Mouse (Mus musculus) left cerebral cortex, postnatal 4 days (tissue): ENCODE results near the gene Dohh. TPM values are rescaled to one million over a fixed set of nuclear protein-coding genes. Genes with fewer than 3 reads are reported as not detected.

Experiments used
- DNase-seq: peaks from one replicate; pipeline ENCODE4 v3.0.0-alpha.2; 2022
- intact Hi-C: fragments of 180-260 bp; cut with DNase I; formaldehyde crosslinking; loops from one replicate; pipeline ENCODE4 v1.15.1; 2025
- total RNA-seq, 2 experiments: library from RNA; stranded (reverse); gene quantifications; 2 replicates each; pipeline ENCODE4 v1.2.3; 2021

Dohh gene
- total RNA-seq, 2 experiments from 2014 or later: 58.8 to 61.5 TPM

DNA sequence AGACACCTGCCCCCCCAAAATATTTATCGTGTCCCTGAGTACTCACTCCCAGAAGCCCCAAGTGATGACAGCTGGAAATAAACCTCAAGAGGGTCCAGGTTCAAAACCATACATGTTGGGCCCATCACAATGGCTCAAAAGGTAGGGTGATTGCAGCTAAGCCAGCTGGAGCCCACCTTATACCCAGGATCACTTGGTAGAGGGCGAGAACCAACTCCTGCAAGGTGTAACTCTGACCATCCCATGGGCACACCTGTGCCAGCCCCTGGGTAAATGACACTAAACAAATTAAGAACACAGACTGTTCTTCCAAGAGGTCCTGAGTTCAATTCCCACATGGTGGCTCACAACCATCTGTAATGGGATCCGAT lies 5.1 kb upstream of the Dohh start:
- DNase-seq: no peak
- intact Hi-C loops: no loop called here

GRCm38 (mm10) chr10:81379809-81380378 lies 4.3 kb upstream of the Dohh start:
- intact Hi-C loops: no loop called here
- no peak for DNase-seq

DNA sequence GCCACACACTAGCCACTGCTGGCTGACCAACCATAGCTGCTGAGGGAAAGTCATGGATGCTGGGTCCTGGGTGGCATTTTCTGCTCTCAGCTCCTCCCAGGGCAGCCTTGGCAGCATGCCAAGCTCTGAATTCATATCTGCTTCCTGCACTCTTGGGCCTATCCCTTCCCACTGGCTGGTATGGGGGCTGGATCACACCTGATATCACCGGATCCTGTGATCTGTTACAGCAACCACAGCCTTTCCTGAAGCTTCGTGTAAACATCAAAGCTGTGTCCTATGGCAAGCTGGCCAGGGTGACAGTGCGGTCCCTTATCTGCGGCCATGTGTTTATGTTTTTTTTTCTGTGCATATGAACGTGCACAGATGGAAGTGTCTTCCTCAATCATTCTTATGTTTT lies 2.2 kb upstream of the Dohh start:
- no peak for DNase-seq
- intact Hi-C loops: no loop called here

- intact Hi-C loops: no loop called here
- DNase-seq: no peak
Measured at GRCm38 (mm10) chr10:81384605-81384982, 366 bp downstream of the Dohh start.

DNA sequence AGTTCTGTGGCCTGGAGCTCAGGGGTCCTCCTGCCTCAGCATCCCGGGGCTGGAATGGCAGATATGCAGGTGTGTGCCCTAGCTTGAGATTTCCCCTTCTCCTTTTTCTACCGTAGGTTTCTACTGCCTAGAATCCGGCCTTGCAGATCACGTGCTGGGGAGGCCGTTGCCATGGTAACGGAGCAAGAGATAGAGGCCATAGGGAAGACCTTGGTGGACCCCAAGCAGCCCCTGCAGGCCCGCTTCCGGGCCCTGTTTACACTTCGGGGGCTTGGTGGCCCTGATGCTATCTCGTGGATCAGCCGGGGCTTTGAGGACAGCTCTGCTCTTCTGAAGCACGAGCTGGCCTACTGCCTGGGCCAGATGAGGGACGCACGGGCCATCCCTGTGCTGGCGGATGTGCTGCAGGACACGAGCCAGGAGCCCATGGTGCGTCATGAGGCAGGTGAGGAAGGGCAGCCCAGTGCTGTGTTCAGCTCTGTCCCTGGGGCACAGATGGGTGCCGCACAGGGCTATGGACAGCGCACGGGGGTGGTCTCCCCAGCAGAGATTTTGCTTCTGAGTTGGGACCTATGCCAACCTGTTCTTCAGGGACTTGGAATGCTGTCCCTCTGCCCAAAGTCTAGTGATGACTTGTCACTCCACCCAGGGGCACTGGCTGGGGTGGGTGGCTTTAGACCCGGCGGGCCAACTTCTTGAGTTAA lies 1.5 kb downstream of the Dohh start:
- intact Hi-C loops: no loop called here
- DNase-seq: no peak

- intact Hi-C loops: loop anchor here (2.0 kb wide), 1 partner anchor 63 kb away; no protein-coding TSS in a partner anchor
- no peak for DNase-seq
Measured at GRCm38 (mm10) chr10:81387716-81388115, 3.5 kb downstream of the Dohh start.

DNA sequence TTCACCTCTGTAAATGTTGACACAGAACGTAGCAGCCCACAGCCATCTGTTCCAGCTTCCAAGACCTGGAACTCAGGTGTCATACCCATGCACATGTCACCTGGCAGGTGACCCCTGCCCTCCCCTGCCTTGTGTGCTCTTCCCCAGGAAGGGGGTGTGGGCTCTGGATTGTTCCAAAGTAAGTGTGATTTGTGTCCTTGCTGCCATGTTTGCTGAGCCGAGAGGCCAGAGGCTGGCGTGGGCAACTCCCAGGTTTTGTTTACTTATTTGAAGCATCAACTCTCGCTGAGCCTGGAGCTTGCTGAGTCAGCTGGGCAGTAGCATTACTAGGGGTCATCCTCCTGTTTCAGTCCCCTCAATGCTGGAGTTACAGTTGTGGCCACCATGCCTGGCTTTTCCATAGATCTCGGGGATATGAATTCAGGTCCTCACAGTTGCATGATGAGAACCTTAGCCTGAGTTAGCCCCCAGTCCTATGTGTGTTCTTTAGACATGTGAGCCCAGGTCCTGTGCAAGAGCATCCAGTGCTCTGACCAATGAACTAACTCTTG lies 4.4 kb downstream of the Dohh start, which contains the start of gene Gm48552:
Gene Gm48552, plus strand, starts transcription at position 501 of the 551 bp plus-strand sequence.
- DNase-seq: no peak
- intact Hi-C loops: loop anchor here (2.0 kb wide), 1 partner anchor 62 kb away; no protein-coding TSS in a partner anchor

DNA sequence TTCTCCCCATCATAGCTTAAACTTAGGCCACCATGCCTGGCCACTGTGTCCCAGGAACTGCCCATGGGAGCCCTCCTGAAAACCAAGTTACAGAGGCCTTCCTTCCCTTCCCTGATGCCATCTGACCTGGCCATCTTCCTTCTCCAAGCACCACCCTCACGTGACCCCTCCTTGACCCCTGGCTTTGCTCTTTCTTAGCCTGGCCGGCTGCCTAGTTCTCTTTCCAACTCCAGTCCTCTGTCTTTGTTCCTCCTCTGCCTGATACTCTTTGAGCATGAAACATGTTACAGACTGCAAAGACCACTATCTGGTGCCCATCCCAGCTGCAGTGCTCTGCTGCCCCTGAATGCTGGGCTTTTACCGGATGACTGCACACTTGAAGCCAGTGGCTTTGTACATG lies 5.1 kb downstream of the Dohh start:
- intact Hi-C loops: loop anchor here (2.0 kb wide), 1 partner anchor 61 kb away; no protein-coding TSS in a partner anchor
- no peak for DNase-seq

- intact Hi-C loops: loop anchor here (2.0 to 5.0 kb wide), 2 partner anchors 52 to 61 kb away; no protein-coding TSS in a partner anchor
- peak; percentile 82 for DNase-seq
Measured at GRCm38 (mm10) chr10:81389801-81390677, 5.8 kb downstream of the Dohh start.

GRCm38 (mm10) chr10:81390678-81390965 lies 6.4 kb downstream of the Dohh start:
- intact Hi-C loops: loop anchor here (5.0 kb wide), 1 partner anchor 52 kb away; no protein-coding TSS in a partner anchor
- no peak for DNase-seq

- intact Hi-C loops: loop anchor here (5.0 kb wide), 1 partner anchor 50 kb away; no protein-coding TSS in a partner anchor
- no peak for DNase-seq
Measured at GRCm38 (mm10) chr10:81392270-81392669, 8.0 kb downstream of the Dohh start.

DNA sequence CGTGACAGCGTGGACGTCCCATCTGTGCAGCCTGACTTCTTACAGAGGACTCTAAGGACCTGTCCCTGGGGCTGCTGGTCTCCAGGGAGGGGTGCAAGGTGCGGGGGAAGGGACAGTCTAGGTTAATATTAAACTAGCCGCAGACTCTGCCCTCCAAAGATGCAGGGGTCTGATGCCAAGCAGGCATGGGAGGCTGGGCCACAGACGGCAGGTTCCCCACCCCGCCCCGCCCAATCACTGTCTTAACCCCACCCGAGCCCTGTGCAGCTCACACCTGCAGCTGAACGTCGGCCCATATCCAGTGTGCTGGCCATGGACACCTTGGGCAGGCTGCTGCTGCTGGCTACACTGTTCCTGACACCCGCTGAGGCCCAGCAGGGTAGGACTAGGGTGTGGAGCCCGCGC lies 8.6 kb downstream of the Dohh start, which contains the start of gene Smim24:
Gene Smim24, plus strand, starts transcription at position 271 of the 405 bp plus-strand sequence.
- intact Hi-C loops: loop anchor here (5.0 kb wide), 1 partner anchor 50 kb away; no protein-coding TSS in a partner anchor
- no peak for DNase-seq

DNA sequence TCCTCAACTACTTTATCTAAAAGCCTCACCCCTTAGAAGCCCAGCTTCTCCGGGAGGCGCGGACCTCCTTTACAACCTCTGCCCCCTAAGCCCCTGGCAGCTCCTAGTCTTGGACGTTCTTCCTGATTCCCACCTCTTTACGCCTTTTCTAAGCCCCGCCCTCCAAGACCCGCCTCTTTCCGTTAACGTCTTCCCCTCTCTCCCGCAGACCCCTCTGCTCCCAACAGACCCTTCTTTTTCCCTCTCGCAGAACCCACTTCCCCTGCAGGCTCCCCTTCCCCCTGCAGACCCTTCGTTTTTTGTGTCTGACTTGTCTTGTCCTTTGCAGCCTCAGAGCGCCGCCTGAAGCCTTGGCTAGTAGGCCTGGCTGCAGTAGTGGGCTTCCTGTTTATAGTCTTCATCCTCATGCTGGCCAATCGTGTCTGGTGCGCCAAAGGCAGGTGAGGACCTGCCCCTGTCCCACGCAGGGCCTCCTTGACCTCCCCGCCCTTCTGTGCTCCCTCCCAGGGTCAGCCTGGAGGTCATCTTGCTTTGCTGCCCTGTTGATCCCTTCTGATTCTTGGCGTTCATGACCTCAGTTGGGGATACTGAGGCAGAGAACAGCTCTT lies 9.3 kb downstream of the Dohh start:
- DNase-seq: no peak
- intact Hi-C loops: loop anchor here (5.0 kb wide), 1 partner anchor 49 kb away; no protein-coding TSS in a partner anchor

DNA sequence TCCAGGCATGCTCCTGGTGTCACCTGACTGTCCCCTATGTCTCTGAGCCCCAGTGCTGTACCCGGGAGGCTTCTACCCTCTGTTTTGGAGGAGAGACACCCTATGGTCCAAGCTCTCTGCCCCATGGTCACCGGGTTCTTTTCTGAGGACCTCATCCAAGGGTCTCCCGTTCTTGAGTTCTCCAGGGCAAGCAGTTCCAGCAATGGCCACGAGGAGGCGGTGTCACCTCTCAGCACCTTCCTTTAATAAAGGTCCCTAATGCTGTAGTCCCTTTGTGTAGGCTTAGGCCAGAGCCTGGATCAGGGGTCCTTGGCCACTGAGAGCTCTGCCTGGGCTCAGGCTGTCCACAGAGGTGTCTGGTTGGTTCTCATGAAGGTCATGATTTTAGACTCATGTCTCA lies 10.9 kb downstream of the Dohh start:
- intact Hi-C loops: no loop called here
- peak; percentile 84 for DNase-seq

DNA sequence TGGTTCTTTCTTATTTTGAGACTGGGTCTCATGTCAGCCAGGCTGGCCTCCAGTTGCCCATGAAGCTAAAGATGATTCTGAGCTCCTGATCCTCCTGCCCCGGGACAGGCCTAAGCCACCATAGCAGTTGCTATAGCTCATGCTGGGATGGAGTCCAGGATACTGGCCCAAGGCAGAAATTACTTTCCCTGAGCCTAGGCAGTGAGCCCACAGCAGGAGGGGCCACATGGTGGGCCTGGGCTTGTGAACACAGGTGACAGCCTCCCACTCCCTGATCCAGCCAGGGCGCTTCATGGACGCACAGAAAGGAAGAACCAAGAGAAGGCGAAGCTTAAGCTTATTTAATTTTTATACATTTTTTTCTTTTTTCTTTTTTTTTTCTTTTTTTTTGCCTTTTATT lies 11.6 kb downstream of the Dohh start:
- intact Hi-C loops: no loop called here
- no peak for DNase-seq

GRCm38 (mm10) chr10:81396749-81397148 lies 12.5 kb downstream of the Dohh start:
- DNase-seq: no peak
- intact Hi-C loops: no loop called here

DNA sequence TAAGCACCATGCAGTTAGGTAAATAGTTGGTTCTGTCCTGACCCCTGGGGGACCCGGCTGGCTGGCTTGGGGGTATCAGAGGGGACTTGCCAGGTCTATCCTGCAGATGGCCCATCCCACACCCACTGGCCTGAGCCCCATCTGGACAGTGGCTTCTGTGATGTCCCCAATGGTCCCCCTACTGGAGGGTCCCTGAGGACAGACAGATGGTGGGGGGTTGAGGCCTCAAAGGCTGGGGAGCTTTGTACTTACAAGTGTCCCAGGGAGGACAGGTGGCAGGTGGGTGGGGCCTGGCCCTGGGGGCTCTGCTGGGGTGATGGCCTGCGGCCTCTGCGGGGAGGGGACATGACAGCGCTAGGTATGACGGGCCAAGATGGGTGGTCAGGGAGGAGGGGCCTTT lies 15.1 kb downstream of the Dohh start:
- DNase-seq: peak; percentile 54
- intact Hi-C loops: no loop called here

DNA sequence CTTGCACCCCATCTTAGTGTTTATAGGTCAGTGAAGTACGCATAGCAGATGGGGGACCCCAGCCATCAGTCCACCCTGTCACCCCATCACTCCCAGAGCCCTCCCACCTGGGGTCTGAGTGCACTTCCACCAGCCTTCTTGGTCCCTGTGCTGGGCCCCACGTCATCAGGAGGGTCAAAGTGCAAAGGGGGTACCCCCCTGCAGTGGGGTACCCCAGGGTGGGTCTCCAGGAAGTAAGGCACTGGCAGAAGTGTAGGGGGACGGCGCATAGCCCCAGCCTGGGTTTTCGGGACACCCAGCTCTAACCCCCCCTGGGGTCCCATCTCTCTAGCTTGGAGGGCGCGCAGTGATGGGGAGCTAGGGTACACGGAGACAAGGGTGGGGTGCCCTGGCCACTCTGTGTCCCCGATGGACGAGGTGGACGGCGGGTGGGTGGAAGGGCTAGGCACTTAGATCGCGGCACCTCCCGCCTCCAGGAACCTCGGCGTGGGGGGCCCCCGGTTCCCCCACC lies 15.6 kb downstream of the Dohh start:
- no peak for DNase-seq
- intact Hi-C loops: no loop called here

GRCm38 (mm10) chr10:81400371-81401204 lies 16.4 kb downstream of the Dohh start:
- intact Hi-C loops: no loop called here

DNA sequence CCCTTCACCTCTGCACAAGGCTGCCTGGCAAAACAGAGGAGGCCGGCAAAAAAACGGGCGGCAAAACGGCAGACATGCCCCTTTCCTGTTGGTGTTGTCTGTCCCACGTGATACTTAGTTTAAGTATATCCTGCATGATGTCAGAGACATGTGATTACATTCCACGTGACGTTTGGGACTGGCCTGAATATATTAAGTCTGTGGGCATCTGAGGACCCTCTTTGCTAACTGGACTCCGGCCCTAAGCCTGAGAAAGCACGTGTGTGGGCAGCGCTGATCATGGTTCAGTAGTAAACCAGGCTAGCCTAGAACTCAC lies 16.9 kb downstream of the Dohh start:
- DNase-seq: no peak
- intact Hi-C loops: no loop called here

More at GRCm38 (mm10) chr10:81400371-81401204, 16.4 kb downstream of the Dohh start:
- peak; percentile 88 for DNase-seq
